Mouse (Mus musculus) hindlimb bud, embryonic 11.5 days (tissue): ENCODE measurements around the gene Nlrc3.

Experiments used
- DNase-seq: peaks from one replicate; pipeline ENCODE4 v3.0.0-alpha.2; 2012; ENCODE audit warnings: low read depth, low spot score; ENCODE audit errors: extremely low spot score

Nlrc3 gene

GRCm38 (mm10) chr16:3933536-3933935 lies 42.9 kb downstream of the Nlrc3 start:
- DNase-seq, result no peak

GRCm38 (mm10) chr16:3929151-3929550 lies 47.3 kb downstream of the Nlrc3 start:
- no peak for DNase-seq

GRCm38 (mm10) chr16:3928582-3928981 lies 47.9 kb downstream of the Nlrc3 start:
- DNase-seq, result no peak

GRCm38 (mm10) chr16:3923966-3924365 lies 52.5 kb downstream of the Nlrc3 start:
- no peak for DNase-seq

GRCm38 (mm10) chr16:3923515-3923914 lies 52.9 kb downstream of the Nlrc3 start:
- DNase-seq, result no peak

GRCm38 (mm10) chr16:3920756-3921155 lies 55.7 kb downstream of the Nlrc3 start:
- no peak for DNase-seq

- DNase-seq, result no peak
These were observed 67.3 kb downstream of the Nlrc3 start for GRCm38 (mm10) chr16:3909118-3909517.

- DNase-seq, result peak; percentile 95
These were observed 67.8 kb downstream of the Nlrc3 start, which contains the start of the genes 1700037C18Rik and Cluap1 for GRCm38 (mm10) chr16:3908537-3909111. Gene 1700037C18Rik, minus strand, starts transcription at chr16:3908689. Gene Cluap1, plus strand, starts transcription at chr16:3908801.

- no peak for DNase-seq
These were observed 69.0 kb downstream of the Nlrc3 start for GRCm38 (mm10) chr16:3907471-3907870.

GRCm38 (mm10) chr16:3896553-3896952 lies 79.9 kb downstream of the Nlrc3 start:
- no peak for DNase-seq

- DNase-seq, result no peak
These were observed 80.4 kb downstream of the Nlrc3 start for GRCm38 (mm10) chr16:3896046-3896445.

- no peak for DNase-seq
These were observed 81.1 kb downstream of the Nlrc3 start for GRCm38 (mm10) chr16:3895173-3895792.
